Mouse (Mus musculus) right cerebral cortex, postnatal 14 days (tissue): ENCODE measurements around the gene Ets2.

Experiments used
- DNase-seq: peaks from one replicate; pipeline ENCODE4 v3.0.0; 2022

Gene Ets2

GRCm38 (mm10) chr16:95701802-95702561 lies at the start of gene Ets2:
TSS of gene Ets2 (plus strand) at chr16:95702075.
- DNase-seq = peak; percentile 92

- DNase-seq = no peak
These were observed 47.7 kb upstream of the Ets2 start for GRCm38 (mm10) chr16:95654204-95654611.

GRCm38 (mm10) chr16:95656535-95656934 lies 45.3 kb upstream of the Ets2 start:
- DNase-seq = no peak

- no peak for DNase-seq
These were observed 44.7 kb upstream of the Ets2 start for GRCm38 (mm10) chr16:95657187-95657586.

GRCm38 (mm10) chr16:95657756-95658155 lies 44.1 kb upstream of the Ets2 start:
- DNase-seq = no peak

GRCm38 (mm10) chr16:95658836-95659430 lies 42.9 kb upstream of the Ets2 start:
- no peak for DNase-seq

GRCm38 (mm10) chr16:95659461-95659860 lies 42.4 kb upstream of the Ets2 start:
- no peak for DNase-seq

- no peak for DNase-seq
These were observed 41.0 kb upstream of the Ets2 start for GRCm38 (mm10) chr16:95660909-95661308.

- no peak for DNase-seq
These were observed 36.3 kb upstream of the Ets2 start for GRCm38 (mm10) chr16:95665472-95666131.

GRCm38 (mm10) chr16:95666288-95666687 lies 35.6 kb upstream of the Ets2 start:
- no peak for DNase-seq

GRCm38 (mm10) chr16:95667395-95668150 lies 34.3 kb upstream of the Ets2 start:
- no peak for DNase-seq

- no peak for DNase-seq
These were observed 33.5 kb upstream of the Ets2 start for GRCm38 (mm10) chr16:95668151-95668993.

- DNase-seq = no peak
These were observed 27.4 kb upstream of the Ets2 start for GRCm38 (mm10) chr16:95674452-95674921.

- DNase-seq = no peak
These were observed 26.7 kb upstream of the Ets2 start for GRCm38 (mm10) chr16:95675212-95675611.

GRCm38 (mm10) chr16:95676668-95677067 lies 25.2 kb upstream of the Ets2 start:
- DNase-seq = no peak

GRCm38 (mm10) chr16:95682431-95682892 lies 19.4 kb upstream of the Ets2 start:
- DNase-seq = no peak

GRCm38 (mm10) chr16:95685807-95686206 lies 16.1 kb upstream of the Ets2 start:
- no peak for DNase-seq

- no peak for DNase-seq
These were observed 15.6 kb upstream of the Ets2 start for GRCm38 (mm10) chr16:95686246-95686645.

- no peak for DNase-seq
These were observed 15.0 kb upstream of the Ets2 start for GRCm38 (mm10) chr16:95686901-95687300.

- no peak for DNase-seq
These were observed 13.9 kb upstream of the Ets2 start for GRCm38 (mm10) chr16:95688010-95688409.

- peak; percentile 57 for DNase-seq
These were observed 5.3 kb upstream of the Ets2 start for GRCm38 (mm10) chr16:95696599-95696998.

GRCm38 (mm10) chr16:95699721-95700120 lies 2.2 kb upstream of the Ets2 start:
- no peak for DNase-seq
